Mouse (Mus musculus) spleen, postnatal 14 days (tissue): ENCODE measurements at regions not wholly inside any gene's neighbourhood (a gene's known extent, or its start where the extent isn't known, plus 50 kb on each side); places are given as distances from the start of the nearest gene placed in this dataset.

Source experiments
- DNase-seq, 2 experiments: peaks; one replicate each; pipeline ENCODE4 v3.0.0; 2021 to 2022; ENCODE audit warnings: low spot score in 2 of 2

- DNase-seq, result no peak
Observed at GRCm38 (mm10) chr5:75770592-75770991, 195.9 kb downstream of the Kit start.

- DNase-seq, result no peak
Observed at GRCm38 (mm10) chr5:75767213-75767612, 192.5 kb downstream of the Kit start.

- DNase-seq, result no peak
Observed at GRCm38 (mm10) chr5:75762374-75762773, 187.7 kb downstream of the Kit start.

GRCm38 (mm10) chr5:75761459-75762310, 187.0 kb downstream of the Kit start:
- no peak for DNase-seq

- no peak for DNase-seq
Observed at GRCm38 (mm10) chr5:75756168-75756567, 181.5 kb downstream of the Kit start.

- no peak for DNase-seq
Observed at GRCm38 (mm10) chr5:75754356-75754755, 179.6 kb downstream of the Kit start.

- no peak for DNase-seq
Observed at GRCm38 (mm10) chr5:75745311-75745710, 170.6 kb downstream of the Kit start.

- DNase-seq, result no peak
Observed at GRCm38 (mm10) chr5:75744475-75745045, 169.8 kb downstream of the Kit start.

- DNase-seq, result no peak
Observed at GRCm38 (mm10) chr5:75739336-75739735, 164.6 kb downstream of the Kit start.

GRCm38 (mm10) chr5:75738445-75738844, 163.7 kb downstream of the Kit start:
- DNase-seq, result no peak

GRCm38 (mm10) chr5:75737752-75738151, 163.0 kb downstream of the Kit start:
- DNase-seq, result no peak

- DNase-seq, result no peak
Observed at GRCm38 (mm10) chr5:75736318-75736717, 161.6 kb downstream of the Kit start.

GRCm38 (mm10) chr5:75734508-75734907, 159.8 kb downstream of the Kit start:
- DNase-seq, result no peak

- no peak for DNase-seq
Observed at GRCm38 (mm10) chr5:75734043-75734442, 159.3 kb downstream of the Kit start.

GRCm38 (mm10) chr5:75731236-75731635, 156.5 kb downstream of the Kit start:
- DNase-seq, result no peak

GRCm38 (mm10) chr5:75730698-75731097, 156.0 kb downstream of the Kit start:
- no peak for DNase-seq

- DNase-seq, result no peak
Observed at GRCm38 (mm10) chr5:75721291-75721690, 146.6 kb downstream of the Kit start.

- DNase-seq, result no peak
Observed at GRCm38 (mm10) chr5:75720091-75720940, 145.6 kb downstream of the Kit start.

- DNase-seq, result no peak
Observed at GRCm38 (mm10) chr5:75718511-75719225, 144.0 kb downstream of the Kit start.
